Mouse (Mus musculus) liver, embryonic 11.5 days (tissue): Measurements from ENCODE around the gene Cnn1. TPM values are rescaled to one million over a fixed set of nuclear protein-coding genes. Genes with fewer than 3 reads are reported as not detected.
"Not testable (repeated sequence)": the region's sequence is repeated elsewhere in the genome, so short reads cannot be mapped to it uniquely, and the experiment has no call there.

Source experiments
- ATAC-seq: fragments of 200-750 bp; cut with Nextera tagmentation; replicated peaks from 2 replicates; pipeline ENCODE4 v1.8.0; 2017; ENCODE audit warnings: moderate number of reproducible peaks, mild to moderate bottlenecking, moderate TSS enrichment, moderate library complexity; ENCODE audit not compliant: low FRiP score
- DNase-seq: peaks from one replicate; pipeline ENCODE4 v3.0.0-alpha.2; 2017; ENCODE audit warnings: low spot score
- H3K27ac ChIP-seq: fragments of 300-500 bp; sonication (generic); 2 replicates; pipeline ENCODE4 v1.5.1; 2014; ENCODE audit warnings: mild to moderate bottlenecking, low read depth, low read length, control low read depth
- H3K27me3 ChIP-seq: fragments of 300-500 bp; sonication (generic); replicated peaks from 2 replicates; pipeline ENCODE4 v1.6.1; 2014; ENCODE audit warnings: low read length, mixed read lengths; ENCODE audit not compliant: control insufficient read depth, insufficient read depth
- H3K36me3 ChIP-seq: fragments of 300-500 bp; sonication (generic); 2 replicates; pipeline ENCODE4 v1.6.1; 2014; ENCODE audit warnings: mild to moderate bottlenecking, low read length, moderate library complexity, mixed read lengths; ENCODE audit not compliant: control insufficient read depth, insufficient read depth
- H3K4me1 ChIP-seq: fragments of 300-500 bp; sonication (generic); replicated peaks from 2 replicates; pipeline ENCODE4 v1.6.1; 2014; ENCODE audit warnings: low read length, mixed read lengths; ENCODE audit not compliant: control insufficient read depth, insufficient read depth
- H3K4me2 ChIP-seq: fragments of 300-500 bp; sonication (generic); 2 replicates; pipeline ENCODE4 v1.6.1; 2014; ENCODE audit warnings: mild to moderate bottlenecking, control low read depth, moderate library complexity
- H3K4me3 ChIP-seq: fragments of 300-500 bp; sonication (generic); 2 replicates; pipeline ENCODE4 v1.5.1; 2014; ENCODE audit warnings: low read depth, low read length, control low read depth
- H3K9ac ChIP-seq: fragments of 300-500 bp; sonication (generic); 2 replicates; pipeline ENCODE4 v1.6.1; 2014; ENCODE audit warnings: low read depth, low read length, control low read depth
- H3K9me3 ChIP-seq: fragments of 300-500 bp; sonication (generic); 2 replicates; pipeline ENCODE4 v1.6.1; 2016; ENCODE audit warnings: low read length, inconsistent platforms, mixed read lengths; ENCODE audit not compliant: control insufficient read depth
- WGBS: fragments of 180-500 bp; shearing (Covaris S2); extraction: QIAGEN DNeasy Blood & Tissue Kit; methylation state at CpG from one replicate; pipeline ENCODE4 v1.1.7; 2014; 5-methylcytosine and 5-hydroxymethylcytosine counted together
- polyA plus RNA-seq: library from polyadenylated mRNA; unstranded; fragments of >200 nt; fragmentation: Nextera tagmentation; extraction: Ambion mirVana; gene quantifications from 2 replicates; pipeline ENCODE4 v1.2.1, GENCODE M21; 2014

Cnn1 gene
- polyA plus RNA-seq, 1 experiment from 2014 or later, result 6.2 TPM

DNA sequence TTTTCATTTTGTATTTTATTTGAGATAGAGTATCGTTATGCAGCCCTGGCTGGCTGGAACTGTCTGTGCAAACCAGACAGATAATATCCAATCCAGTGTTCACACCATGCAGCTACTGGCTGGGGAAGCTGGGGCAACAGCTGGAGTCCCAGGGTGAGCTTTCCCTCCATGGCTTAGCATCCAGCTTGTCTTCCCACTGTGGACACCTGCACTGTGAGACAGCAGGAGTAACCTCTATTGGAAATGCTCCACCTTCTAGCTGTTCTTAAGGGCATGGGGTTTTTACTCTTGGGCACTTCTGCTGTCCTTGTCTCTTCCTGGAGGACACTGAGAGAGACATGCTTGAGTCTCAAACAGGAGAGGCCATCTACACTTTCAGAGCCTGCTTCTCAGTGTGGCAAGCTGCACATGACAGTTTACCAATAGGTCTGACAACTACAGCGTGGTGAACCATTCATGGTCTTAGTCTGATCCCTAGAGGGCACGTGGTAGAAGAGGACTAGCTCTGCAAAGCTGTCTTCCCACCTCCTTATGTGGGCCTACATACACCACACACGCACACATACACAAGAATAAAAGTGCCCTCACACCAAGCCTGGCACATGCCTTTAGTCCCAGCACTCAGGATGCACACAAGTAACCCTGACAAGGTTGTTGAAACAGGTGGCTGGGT lies 29.0 kb upstream of the Cnn1 start:
- 71% methylated on average over 4 of the region's 4 CpGs for WGBS
- DNase-seq, result no peak
- no peak for ATAC-seq

DNA sequence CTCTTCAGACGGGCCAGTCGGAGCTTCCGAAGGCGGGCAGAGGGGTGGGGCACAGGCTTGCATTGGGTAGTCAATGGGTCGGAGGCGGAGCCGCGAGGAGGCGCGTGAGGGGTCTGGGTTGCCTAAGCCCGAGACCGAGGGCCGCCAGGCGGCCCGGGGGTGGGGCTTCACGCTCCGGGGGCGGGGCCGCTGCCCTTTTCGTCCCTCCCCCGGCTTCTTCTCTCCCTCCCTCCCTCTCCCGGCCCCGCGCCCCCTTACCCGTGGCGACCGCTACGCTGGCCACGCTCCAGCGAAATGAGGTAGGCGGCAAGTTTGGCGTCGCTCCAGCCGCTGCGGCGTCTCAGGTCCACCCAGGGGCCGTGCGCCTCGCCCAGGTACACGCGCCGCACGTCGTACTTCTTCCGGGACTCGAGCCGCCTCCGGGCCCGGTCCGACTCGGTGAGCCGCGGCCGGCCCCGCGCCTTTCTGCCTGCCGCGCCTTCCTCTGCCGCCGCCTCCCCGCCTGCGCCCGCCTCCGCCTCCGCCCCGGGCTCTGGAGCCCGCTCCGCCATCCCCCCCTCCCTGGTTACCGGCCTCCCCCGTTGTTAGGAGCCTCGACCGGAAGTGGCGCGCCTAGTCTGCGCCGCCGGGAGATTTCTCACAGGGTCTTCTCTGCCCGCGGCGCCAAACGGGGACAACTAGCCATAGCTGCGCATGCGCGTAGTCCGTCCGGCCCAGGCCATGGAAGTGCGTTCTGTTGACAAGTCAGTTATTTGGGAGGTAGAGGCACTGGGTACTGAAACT lies 28.0 kb upstream of the Cnn1 start, which contains the start of the genes Gm49318 and Zfp653:
Gene Gm49318, minus strand, starts transcription at position 469 of the 783 bp plus-strand sequence.
Gene Zfp653, minus strand, starts transcription at position 586 of the 783 bp plus-strand sequence.
- Histone ChIP-seq H3K27ac (peak within 1 kb of the TSS; percentile 92), H3K27me3 (no peaks in the 10 kb centered on the region), H3K9me3 (no peaks in the 10 kb centered on the region), H3K4me2 (peak within 1 kb of the TSS; percentile 69), H3K36me3 (peaks cover 9% of the 10 kb centered on the region), H3K9ac (peak within 1 kb of the TSS; percentile 73), H3K4me3 (peak within 1 kb of the TSS; percentile 73), H3K4me1 (peaks cover 3% of the 10 kb centered on the region; the same call in 1 of the 2 replicates)
- ATAC-seq, result peak; percentile 97
- under 1% methylated on average over 79 of the region's 87 CpGs for WGBS
- peak; percentile 94 for DNase-seq

More for the DNA sequence above, 29.0 kb upstream of the Cnn1 start:
- no peaks in the 10 kb centered on the region for H3K9me3 ChIP-seq
- H3K27ac ChIP-seq, result no peak overlapping the region
- peak overlapping the region; percentile 73 for H3K4me3 ChIP-seq
- peaks cover 18% of the 10 kb centered on the region for H3K36me3 ChIP-seq
- peak overlapping the region; percentile 34 for H3K9ac ChIP-seq
- no peaks in the 10 kb centered on the region for H3K27me3 ChIP-seq
- peak overlapping the region; percentile 69 for H3K4me2 ChIP-seq
- peaks cover 3% of the 10 kb centered on the region for H3K4me1 ChIP-seq

DNA sequence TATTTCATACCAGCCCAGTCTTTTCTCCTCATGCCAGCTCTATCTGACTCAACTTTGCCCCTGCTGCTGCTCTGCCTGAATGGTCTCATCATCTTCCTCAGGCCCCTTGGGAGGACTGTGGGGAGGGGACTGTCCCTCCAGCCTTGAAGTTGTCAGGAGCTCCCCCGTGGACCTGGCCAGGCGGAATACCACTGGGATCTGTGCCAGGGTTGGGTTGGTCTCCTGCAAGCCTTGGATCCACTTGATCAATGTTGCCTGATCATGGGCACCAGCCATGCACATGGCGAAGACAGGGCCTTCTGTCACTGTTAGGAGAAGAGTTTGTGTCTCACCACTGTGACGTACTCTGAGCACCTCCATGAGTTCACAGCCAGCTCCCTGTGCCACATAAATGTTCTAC lies 26.7 kb upstream of the Cnn1 start:
- no peak for ATAC-seq
- no peak overlapping the region for H3K9ac ChIP-seq
- H3K4me1 ChIP-seq, result peaks cover 3% of the 10 kb centered on the region; the same call in 1 of the 2 replicates
- no peak overlapping the region for H3K4me3 ChIP-seq
- no peaks in the 10 kb centered on the region for H3K9me3 ChIP-seq
- 97% methylated on average over 4 of the region's 4 CpGs for WGBS
- H3K27ac ChIP-seq, result no peak overlapping the region
- H3K36me3 ChIP-seq, result peaks cover 17% of the 10 kb centered on the region
- no peak for DNase-seq
- H3K4me2 ChIP-seq, result no peak overlapping the region
- H3K27me3 ChIP-seq, result no peaks in the 10 kb centered on the region

DNA sequence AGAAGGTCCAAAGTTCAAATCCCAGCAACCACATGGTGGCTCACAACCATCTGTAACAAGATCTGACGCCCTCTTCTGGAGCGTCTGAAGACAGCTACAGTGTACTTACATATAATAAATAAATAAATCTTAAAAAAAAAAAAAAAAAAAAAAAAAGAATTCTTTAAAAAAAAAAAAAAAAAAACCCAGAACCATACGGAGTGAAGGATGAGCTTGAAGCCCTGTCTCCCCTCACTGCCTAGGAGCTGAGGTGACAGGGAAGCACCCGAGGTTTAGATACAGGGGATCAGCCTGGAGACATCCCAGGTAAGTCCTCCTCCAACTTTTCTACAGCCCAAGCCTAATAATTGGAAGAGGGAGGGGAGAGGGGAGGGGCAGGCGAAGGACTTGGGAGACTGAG lies 23.2 kb upstream of the Cnn1 start:
- WGBS, result 84% methylated on average over 5 of the region's 5 CpGs
- peaks cover 19% of the 10 kb centered on the region for H3K36me3 ChIP-seq
- not testable (repeated sequence) for DNase-seq

DNA sequence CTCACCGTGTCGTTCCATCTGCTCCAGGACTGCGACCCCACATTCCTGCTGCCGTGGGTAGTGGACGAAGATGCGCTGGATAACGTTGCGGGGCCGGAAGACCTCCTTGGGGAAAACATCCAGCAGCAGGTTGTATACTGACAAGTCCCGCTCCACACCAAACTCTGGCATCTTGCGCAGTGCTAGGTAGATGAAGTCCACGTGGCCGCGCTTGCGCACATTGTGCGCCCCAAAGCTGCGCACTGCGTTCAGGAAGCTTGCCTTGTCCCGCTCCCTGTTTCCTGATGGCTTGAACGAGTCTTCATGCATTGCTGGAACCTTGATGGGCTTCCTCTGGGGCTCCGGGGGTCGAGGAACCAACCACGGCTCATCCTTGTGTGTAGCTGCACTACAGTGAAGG lies 22.8 kb upstream of the Cnn1 start:
- WGBS, result 93% methylated on average over 23 of the region's 23 CpGs
- H3K9ac ChIP-seq, result no peak overlapping the region
- H3K27me3 ChIP-seq, result no peaks in the 10 kb centered on the region
- peaks cover 19% of the 10 kb centered on the region for H3K36me3 ChIP-seq
- no peaks in the 10 kb centered on the region for H3K4me1 ChIP-seq
- no peaks in the 10 kb centered on the region for H3K9me3 ChIP-seq
- no peak overlapping the region for H3K27ac ChIP-seq
- no peak overlapping the region for H3K4me2 ChIP-seq
- ATAC-seq (no peak), DNase-seq (no peak)
- H3K4me3 ChIP-seq, result no peak overlapping the region

More for the DNA sequence above, 23.2 kb upstream of the Cnn1 start:
- not testable (repeated sequence) for H3K4me1 ChIP-seq, H3K4me2 ChIP-seq, H3K9ac ChIP-seq, H3K27ac ChIP-seq, ATAC-seq, H3K27me3 ChIP-seq, H3K9me3 ChIP-seq, H3K4me3 ChIP-seq

DNA sequence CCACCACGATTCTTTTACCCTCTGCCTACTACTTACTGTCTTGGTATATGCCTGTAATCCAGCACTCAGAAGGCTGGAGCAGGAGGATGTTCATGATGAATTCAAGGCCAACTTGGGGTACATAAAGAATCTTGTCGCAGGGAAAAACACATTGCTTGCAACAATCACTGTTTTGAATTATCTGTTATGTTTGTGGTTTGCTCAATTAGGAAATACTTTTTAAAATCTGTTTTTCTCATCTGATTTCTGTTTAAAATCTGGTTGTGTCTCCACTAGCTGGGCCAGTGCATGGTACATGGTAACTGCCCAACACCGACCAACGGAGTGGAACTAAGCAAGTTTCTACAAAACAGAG lies 14.4 kb upstream of the Cnn1 start:
- peaks cover 3% of the 10 kb centered on the region; the same call in 1 of the 2 replicates for H3K4me1 ChIP-seq
- peak overlapping the region; percentile 67 for H3K4me2 ChIP-seq
- DNase-seq (no peak), ATAC-seq (no peak)
- peak overlapping the region; percentile 83 for H3K4me3 ChIP-seq
- H3K27ac ChIP-seq, result peak overlapping the region; percentile 42; the same call in 1 of the 2 replicates
- no peaks in the 10 kb centered on the region for H3K9me3 ChIP-seq
- no peaks in the 10 kb centered on the region; the same call in 1 of the 2 replicates for H3K36me3 ChIP-seq
- 28% methylated on average over 4 of the region's 4 CpGs for WGBS
- peak overlapping the region; percentile 77 for H3K9ac ChIP-seq
- H3K27me3 ChIP-seq, result no peaks in the 10 kb centered on the region

DNA sequence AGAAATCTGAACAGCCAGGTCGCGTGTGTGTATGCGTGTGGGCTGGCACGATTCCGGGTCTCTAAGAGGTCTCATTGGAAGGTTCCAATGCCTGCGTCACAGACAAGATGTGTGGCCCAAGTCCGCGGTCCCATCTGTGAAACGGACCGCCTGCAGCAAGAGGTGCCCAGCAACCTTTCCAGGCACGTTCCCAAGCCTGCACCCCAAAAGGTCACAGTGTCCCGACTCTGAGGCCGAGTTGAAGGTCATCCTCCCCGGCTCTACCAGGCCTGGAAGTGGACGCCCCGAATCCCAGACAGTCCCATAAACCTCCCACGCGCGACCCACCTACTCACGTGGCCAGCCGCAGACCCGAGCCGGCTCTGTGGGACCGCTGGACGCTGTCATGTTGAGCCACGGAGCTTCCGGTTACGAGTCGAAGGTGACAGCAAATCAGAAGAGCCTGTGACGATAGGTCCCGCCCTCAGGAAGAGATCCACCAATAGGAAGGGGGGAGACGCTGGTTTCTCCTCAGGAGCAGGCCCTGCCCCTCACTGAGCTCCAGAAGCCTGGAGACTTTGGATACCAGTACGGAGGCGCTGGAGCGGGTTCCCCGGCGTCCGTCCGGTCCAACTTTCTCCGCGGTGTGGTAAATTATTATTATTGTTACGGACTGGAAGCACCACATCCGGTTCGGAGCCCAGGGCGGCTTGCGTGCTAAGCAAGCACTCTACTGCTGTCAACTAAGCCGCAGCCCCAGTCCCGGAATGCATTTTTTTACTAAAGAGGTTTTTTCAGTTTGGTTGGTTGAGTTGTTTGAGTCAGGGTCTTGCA lies 13.8 kb upstream of the Cnn1 start, which contains the start of gene Ecsit:
Gene Ecsit, minus strand, starts transcription at position 417 of the 813 bp plus-strand sequence.
- WGBS, result under 1% methylated on average over 48 of the region's 48 CpGs
- peak within 1 kb of the TSS; percentile 47 for H3K27ac ChIP-seq
- H3K27me3 ChIP-seq, result no peaks in the 10 kb centered on the region
- peak within 1 kb of the TSS; percentile 77 for H3K9ac ChIP-seq
- peak within 1 kb of the TSS; percentile 88 for H3K4me2 ChIP-seq
- H3K9me3 ChIP-seq, result no peaks in the 10 kb centered on the region
- peak; percentile 85 for DNase-seq
- peak within 1 kb of the TSS; percentile 83 for H3K4me3 ChIP-seq
- H3K36me3 ChIP-seq, result no peaks in the 10 kb centered on the region; the same call in 1 of the 2 replicates
- peak; percentile 99 for ATAC-seq
- peaks cover 3% of the 10 kb centered on the region; the same call in 1 of the 2 replicates for H3K4me1 ChIP-seq

DNA sequence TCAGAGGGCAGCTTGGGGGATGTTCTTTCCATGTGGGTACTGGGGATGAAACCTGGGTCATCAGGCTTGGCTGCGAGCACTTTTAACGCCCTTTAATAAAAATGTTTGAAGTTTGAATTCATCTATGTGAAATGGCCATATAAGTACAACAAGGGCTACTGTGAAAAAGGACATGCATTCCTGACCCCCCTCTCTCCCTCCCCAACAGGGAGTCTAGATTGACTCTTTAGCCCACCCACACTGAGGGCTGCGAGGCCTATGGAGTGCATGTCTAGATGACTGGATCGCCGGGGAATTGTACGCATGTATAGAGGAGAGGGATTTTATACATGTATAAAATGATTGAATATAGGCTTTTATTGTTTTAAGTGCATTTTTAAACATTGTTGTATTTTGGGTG lies 13.0 kb upstream of the Cnn1 start:
- peak overlapping the region; percentile 47; the same call in 1 of the 2 replicates for H3K27ac ChIP-seq
- 86% methylated on average over 6 of the region's 6 CpGs for WGBS
- H3K36me3 ChIP-seq, result no peaks in the 10 kb centered on the region
- DNase-seq (no peak), ATAC-seq (no peak)
- H3K9ac ChIP-seq, result peak overlapping the region; percentile 77
- peaks cover 3% of the 10 kb centered on the region; the same call in 1 of the 2 replicates for H3K4me1 ChIP-seq
- H3K4me2 ChIP-seq, result peak overlapping the region; percentile 88
- no peaks in the 10 kb centered on the region for H3K9me3 ChIP-seq
- H3K4me3 ChIP-seq, result peak overlapping the region; percentile 83
- H3K27me3 ChIP-seq, result no peaks in the 10 kb centered on the region
